Mouse (Mus musculus) 3134 (cell line): Measurements from ENCODE around the gene Gpn2.

Source experiments
- DNase-seq: peaks from one replicate; pipeline ENCODE4 v3.0.0-alpha.2; 2011; ENCODE audit warnings: low spot score; ENCODE audit not compliant: insufficient read length; ENCODE audit errors: extremely low read depth

Gpn2 gene

DNA sequence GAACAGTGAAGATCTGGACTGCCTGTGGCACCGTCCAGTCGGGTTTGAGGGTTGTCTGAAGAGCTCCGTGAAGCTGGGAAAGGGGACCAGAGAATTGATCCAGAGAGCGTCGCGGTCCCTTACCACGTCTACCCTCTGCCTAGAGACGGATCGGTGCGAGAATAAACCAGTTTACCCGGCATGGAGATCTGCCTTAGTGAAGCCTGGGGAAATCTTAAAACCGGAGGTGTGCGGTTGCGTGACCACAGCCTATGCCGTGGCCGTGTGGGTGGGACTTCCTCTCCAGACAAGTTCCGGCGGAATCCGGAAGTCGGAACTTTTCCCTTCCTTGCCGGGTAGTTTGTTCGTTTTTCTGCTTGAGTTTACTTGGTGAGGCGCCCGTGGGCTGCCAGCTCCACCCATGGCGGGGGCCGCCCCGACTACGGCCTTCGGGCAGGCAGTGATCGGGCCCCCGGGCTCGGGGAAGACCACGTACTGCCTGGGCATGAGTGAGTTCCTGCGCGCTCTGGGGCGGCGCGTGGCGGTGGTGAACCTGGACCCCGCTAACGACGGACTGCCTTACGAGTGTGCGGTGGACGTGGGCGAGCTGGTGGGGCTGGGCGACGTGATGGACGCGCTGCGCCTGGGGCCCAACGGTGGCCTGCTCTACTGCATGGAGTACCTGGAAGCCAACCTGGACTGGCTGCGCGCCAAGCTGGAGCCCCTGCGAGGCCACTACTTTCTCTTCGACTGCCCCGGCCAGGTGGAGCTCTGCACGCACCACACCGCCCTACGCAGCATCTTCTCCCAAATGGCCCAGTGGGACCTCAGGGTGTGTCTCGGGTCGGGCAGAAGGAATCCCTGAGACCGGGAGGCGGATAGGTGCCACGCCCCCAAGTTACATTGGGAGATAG, at the start of gene Gpn2:
Gene Gpn2 (plus strand): TSS at position 304 of the 893 bp plus-strand sequence.
- peak; percentile 74 for DNase-seq

DNA sequence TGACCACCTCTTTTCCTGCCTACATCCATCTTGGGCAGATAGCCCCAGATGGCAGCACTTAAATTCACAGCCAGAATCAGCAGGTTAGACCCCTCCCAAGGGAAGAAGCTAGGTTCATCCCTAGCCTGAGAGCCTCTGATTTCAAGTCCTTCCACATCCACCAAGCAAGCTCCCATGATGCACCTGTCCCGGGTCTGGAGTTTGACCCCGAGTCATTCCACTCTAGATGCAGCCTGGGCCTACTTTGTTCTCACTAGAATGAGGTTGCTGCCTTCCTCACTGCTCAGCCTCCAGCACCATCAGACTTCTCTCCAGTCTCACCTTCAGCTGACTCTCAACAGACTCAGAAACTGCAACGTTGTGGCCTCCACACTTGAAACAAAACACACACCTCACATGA, 48.1 kb upstream of the Gpn2 start:
- no peak for DNase-seq

DNA sequence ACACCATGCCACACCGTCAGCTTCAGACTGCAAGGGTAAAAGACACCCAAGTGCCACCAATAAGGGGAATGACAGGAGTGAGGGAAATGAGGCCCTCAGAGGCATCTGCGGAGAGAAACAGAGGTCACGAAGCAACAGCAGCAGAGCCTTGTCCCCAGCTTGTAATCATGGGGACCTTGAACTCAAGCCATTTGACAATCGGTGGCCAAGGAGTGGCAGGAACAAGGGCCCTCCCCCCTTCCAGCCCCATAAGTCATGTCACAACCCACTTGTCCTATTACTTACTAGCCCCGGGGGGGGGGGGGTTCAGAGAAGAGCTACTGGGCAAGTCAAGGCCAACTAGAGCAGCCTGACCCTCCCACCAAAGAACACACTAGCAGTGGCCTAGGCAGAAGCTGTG, 47.5 kb upstream of the Gpn2 start:
- no peak for DNase-seq

DNA sequence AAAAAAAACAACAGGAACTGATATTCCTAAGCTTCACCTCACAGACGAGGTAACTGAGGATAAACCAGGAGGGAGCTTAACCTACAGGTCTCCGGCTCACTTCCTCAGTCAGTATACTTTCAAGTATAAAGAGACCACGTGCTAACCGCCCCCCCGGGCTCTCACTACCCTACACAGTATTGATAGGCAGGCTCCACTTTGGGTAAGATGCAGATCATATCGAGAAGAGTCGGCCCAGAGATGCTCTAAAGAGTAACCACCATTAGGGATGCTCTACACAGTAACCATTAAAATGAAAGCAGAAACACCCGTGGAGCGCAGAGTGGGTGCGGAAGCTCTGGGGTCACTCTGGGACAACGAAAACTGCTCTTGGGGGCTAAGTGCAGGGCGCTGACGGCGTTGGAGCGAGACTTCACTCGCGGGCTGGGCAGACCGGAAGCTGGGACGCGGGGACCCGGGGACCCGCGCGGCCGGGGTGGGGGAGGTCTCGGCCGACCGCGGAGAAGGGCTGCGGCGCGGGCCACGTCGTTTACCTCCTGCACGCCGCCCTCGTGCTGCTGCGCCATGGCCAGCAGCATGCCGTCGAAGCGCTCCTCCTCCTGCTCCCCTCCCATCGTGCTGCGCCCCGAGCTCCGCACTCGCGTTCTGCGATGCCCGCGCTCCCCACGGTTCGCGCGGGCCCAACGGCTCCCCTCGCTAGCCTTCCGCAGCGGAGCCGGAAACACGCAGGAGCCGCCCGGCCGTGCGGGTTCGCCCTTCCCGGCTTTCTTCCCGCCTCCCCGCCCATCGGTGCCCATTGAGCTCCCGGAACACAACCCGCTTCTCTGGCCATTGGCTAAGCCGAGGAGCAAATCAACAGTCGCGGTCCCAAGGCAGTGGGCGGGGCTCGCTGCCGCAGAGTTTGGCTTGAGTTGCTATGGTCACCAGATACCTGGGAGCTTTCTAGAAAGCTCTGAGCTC, 38.6 kb upstream of the Gpn2 start, which contains the start of gene Nudc:
Gene Nudc (minus strand): TSS at position 725 of the 960 bp plus-strand sequence.
- DNase-seq: peak; percentile 95

DNA sequence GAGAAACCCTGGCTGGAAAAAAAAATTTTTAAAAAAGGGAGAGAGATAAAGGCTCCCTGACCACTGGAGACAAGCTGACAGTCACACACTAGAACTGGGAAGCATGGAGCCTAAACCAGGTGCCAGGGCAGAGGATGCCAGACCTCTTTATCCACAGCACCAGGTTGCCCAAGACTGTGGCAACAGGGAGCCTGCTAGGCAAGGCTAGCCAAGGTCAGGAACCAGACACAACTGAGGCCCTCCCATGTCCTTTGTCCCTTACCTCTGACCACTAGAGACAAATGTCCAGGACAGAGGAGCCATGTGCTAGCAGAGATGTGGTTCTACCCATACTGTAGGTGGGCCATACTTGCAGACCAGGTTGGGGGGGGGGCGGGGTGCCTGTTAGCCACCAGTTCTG, 32.1 kb upstream of the Gpn2 start:
- DNase-seq: no peak

DNA sequence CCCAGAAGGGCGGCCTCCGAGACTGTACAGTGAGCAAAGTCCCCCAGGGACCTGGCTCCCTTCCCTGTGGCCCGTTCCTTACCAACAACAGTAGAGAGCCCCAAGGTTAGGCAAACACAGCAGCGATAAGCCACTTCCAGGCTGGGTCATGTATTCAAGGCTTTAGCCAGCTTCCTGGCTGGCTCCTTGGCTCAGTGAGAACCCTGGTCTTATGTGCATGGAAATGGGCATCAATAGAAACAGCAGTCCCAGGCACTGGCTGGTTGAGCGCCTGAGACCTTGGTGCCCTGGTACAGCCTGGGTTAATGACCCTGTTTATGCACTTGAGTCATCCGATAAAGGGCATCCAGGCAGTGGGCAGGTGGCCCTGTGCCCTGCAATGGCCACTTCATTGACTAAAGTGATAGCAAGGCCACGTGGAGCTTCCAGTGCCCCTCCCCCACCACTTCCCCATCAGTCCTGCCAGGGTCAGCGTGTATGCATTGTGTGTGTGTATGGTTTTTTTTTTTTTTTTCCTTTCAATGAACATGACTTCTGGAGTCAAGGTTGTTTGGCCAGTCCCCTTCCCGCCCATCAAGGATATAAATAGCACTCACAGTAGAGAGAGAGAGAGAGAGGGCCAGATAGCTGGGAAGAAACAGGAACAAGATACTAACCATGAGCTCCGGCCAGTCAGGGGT, 31.3 kb upstream of the Gpn2 start, which contains the start of gene Nr0b2:
Gene Nr0b2 (plus strand): TSS at position 609 of the 680 bp plus-strand sequence.
- no peak for DNase-seq

DNA sequence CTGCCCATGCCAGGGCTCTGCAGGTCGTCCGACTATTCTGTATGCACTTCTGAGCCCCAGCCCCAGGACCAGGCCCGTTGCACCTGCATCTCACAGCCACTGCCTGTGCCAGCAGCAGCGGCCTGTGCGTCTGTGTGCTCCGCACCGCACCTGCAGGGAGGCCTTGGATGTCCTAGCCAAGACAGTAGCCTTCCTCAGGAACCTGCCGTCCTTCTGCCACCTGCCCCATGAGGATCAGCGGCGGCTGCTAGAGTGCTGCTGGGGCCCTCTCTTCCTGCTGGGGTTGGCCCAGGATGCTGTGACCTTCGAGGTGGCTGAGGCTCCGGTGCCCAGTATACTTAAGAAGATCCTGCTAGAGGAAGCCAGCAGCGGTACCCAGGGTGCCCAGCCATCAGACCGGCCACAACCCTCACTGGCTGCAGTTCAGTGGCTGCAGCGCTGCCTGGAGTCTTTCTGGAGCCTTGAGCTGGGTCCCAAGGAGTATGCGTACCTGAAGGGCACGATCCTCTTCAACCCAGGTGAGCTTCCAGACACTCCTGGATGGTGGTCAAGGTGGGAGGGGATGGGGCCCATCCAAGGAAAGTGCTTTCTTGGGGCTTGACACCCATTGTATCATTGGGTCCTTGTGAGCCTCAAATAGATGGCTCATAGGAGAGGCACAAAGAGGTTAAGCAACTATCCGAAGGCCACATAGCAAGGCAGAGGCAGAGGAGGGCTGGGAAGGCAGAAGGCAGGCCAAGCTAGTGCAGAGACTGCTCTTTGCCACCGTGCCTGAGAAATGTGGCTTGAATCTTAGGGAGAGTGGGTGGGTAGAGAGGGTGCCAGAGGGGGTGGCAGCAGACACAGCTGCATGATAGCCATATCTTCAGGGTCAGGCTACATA, 30.5 kb upstream of the Gpn2 start:
- DNase-seq: no peak

DNA sequence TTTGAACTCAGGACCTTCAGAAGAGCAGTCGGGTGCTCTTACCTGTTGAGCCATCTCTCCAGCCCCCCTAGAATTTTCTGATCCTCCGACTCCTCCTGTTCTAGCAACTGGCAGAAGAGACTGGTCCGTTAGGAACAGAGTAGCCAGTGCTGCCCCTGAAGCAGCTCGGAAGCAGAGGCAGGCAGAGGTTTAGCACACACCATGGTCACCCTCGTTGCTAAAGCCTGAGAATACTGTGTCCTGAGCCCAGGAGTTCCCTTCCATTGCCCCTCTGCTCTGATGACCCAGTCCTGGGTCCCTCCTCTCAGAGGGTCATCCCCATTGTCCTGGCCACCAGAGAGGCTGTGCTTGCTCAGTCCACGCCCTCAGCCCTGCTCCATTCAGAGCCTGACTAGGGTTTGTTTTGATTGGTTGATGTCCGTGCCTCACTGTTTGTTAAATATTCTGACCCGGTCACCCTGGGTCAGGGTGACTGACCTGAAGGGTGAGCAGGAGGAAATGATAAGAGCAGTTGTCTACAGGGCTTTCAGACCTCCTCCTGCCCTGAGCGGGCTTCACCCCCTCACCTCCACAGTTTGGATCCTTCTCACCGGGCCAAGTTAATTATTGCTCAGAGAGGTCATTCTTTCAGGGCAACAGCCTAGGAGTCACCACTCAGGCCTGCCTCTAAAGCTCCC, 27.0 kb upstream of the Gpn2 start:
- DNase-seq: no peak

DNA sequence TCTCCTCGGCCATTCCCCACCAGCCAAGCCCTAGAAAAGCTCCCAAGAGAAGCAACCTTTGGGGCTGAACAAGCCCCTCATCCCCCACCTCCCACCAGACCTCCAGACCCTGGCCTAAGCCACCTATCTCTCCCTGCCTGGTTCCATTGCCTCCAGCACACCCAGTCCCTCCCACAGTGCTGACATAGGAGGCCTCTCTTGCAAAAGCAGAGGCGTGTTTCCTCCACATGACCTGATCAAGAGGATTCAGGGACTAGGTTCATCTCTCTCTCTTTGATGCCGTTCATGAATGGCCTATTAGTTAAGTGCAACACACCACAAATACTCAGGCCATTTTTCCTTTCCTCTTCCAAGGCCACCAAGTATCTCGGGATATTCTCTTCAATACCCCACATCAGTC, 24.3 kb upstream of the Gpn2 start:
- DNase-seq: no peak

DNA sequence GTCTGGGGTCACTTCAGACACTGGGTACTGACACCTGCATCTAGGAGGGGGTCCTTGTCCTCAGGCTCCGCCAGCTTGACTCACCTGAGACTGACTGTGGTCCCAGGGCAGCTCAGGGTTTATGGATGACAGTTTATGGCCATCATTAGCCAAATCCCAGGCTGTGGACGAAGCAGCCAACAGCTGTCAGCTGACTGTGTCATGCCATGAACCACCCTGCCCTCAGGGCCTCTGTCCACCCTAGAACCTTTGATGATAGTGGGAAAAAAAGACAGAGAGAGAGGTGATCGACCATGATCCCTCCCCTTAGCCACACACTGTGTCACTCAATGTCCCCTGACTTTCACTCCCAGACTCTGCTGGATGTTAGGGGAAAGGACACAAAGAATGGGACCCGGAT, 22.5 kb upstream of the Gpn2 start:
- no peak for DNase-seq

DNA sequence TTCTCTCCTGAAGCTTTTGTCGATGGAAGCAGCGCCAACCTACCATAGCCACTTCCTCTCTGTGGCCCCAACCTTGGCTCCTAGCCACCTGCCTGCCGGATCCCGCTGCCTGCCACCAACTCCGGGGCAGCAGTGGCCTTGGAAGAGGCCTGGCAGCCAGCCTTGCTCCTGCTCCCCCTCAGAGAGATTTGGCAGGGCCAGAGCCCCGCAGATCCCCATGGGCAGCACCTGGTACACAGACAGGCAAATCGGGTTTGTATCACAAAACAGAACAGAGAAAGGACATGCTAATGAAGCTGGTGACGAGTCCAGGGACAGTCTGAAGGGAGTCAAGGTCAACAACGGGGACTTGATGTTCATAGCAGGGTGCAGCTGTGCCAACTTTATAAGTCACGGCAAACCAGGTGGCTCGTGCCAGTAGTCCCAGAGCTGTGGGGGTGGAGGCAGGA, 21.0 kb upstream of the Gpn2 start:
- peak; percentile 79 for DNase-seq

DNA sequence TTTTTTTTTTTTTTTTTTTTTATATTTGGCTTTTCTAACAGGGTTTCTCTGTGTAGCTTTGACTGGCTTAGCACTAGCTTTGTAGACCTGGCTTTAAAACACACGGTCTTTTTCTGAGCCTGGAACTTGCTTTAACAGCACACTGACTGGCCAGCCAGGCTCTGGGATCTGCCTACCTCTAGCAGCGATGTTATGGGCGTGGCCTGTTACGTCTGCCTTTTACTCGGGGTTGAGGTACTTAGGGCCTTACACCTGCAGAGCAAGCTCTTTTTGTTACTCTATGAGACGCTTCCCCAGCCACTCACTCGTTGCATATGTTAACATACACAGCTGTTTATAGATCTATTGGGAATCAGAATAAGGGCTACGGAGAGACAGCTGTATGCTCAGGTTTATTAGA, 16.9 kb upstream of the Gpn2 start:
- DNase-seq: no peak

DNA sequence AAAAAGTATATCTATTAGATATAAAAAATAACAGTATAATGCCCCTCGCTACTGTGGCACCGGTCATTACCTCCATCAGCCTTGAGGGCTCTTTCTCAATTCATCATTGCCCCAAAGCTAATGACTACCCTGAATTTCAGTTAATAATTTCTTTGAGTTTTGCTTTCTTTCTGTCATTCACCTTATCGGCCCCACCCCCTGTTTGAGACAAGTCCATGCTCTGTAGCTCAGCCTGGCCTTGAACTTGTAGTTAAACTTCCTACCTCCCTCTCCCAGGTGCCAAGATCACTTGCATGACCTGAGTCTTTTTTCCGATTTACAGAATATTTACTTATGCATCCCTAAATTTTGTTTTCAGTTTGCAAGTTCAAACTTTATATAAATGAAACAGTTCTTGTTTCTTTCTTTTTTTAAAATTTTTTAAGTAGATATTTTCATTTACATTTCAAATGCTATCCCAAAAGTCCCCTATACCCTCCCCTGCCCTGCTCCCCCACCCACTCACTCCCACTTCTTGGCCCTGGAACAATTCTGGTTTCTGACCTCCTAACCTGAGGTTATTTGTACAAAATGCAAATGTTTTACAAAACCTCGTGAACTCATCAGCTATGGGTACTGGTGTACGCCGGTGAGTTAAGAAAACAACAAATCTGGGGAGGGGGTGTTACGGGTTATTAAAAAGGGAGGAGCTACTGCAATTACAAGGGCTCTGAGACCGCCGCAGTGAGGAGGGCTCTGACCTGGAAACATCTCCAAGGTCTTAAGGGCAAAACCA, 14.7 kb upstream of the Gpn2 start:
- DNase-seq: no peak

DNA sequence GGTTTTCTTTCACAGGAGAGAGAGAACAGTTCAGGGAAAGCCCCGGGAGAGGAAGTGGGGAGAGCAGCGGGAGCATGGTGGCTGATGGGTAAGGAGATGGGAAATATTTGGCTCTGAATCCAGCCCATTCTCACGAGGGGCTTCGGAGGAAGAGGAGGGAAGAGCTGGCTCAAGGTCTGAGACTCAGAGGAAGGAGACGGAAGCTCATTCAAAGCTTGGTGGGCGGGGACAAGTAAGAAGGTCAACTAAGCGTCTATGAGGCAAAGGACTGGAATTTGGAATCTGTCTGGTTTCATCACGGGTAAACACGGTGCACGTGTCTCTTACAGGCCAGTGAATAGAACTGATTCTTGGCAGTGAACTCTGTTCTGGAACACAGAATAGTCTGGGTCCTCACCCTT, 14.1 kb upstream of the Gpn2 start:
- peak; percentile 52 for DNase-seq

DNA sequence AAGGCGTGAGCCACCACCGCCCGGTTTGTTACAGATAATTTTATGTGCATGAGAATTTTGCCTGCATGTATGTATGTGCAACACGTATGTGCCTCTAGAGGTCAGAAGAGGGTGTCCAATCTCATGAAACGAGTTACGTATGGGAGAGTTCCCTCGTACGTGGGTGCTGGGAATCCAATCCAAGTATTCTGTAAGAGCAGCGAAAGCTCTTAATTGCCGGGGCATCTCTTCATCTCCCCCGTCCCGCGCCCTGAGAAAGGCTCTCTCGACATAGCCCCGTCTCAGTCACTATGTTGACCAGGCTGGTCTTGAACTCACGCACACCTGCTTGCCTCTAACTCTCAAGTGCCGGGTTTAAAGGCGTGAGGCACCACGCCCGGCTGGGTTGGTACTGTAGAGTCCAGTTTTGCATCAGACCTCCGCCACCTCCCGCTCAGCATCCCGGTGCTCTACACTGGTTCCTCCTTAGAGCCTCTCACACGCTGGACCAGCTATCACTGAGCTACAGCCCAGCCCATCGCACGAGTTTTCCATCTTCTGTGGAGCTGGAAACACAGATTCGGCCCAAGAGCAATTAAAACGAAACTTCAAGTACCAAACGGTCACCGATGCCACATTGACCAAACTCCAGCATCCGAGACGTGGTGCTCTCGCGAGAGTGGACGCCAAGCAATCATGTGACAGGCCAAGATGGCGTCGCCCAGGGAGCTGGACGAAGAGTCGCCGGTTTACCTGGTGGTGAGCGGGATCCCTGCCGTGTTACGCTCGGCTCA, 9.9 kb upstream of the Gpn2 start, which contains the start of gene Gpatch3:
Gene Gpatch3 (plus strand): TSS at position 676 of the 773 bp plus-strand sequence.
- peak; percentile 69 for DNase-seq

DNA sequence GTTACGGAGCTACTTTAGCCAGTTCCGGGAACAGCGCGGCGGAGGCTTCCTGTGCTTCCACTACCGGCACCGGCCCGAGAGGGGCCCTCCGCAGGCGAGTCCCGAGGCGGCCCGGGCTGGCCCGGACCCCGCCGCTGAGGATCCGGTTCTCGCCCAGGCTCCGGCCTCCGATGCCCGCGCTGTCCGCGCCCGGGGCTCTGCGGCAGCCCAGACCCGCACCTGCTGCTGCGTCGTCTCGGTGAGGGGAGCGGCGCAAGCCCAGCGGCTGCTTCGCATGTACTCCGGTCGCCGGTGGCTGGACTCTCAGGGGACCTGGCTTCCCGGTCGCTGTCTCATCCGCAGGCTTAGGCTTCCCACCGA, 9.3 kb upstream of the Gpn2 start:
- DNase-seq: no peak

DNA sequence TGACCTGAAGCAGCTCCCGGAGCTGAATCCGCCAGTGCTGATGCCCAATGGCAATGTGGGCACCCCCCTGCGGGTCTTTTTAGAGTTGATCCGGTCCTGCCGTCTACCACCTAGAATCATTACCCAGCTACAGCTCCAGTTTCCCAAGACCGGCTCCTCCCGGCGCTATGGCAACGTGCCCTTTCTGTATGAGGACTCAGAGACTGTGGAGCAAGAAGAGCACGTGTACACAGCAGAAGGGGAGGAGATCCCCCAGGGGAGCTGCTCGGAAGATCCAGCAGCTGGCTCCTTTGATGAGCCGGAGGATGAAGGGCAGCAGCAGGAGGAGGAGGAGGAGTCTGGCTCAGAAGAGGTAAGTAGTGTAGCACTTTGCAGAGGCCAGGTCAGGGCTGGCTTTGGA, 6.2 kb upstream of the Gpn2 start:
- DNase-seq: no peak

DNA sequence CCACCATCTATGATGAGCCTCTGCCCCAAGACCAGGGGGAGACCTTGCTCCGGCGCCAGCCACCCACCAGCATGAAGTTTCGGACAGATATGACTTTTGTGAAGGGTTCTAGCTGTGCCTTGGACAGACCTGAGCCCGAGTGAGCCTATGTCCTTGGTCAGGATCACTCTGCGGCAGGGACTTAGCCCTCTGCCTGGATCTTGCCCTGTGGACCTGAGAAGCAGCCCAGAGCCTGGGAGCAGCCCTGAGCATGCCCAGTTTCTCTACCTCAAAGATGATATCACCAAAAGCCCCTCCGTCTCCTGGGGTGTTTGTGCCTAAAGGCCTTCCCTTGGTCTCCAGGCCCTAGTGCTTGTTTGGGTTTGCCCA, 488 bp upstream of the Gpn2 start:
- DNase-seq: no peak
